Mouse (Mus musculus): ENCODE results near the gene Ephx4. TPM values are rescaled to one million over a fixed set of nuclear protein-coding genes. Genes with fewer than 3 reads are reported as not detected.
A peak's percentile ranks its signal among the peaks of the same experiment; 100 is the strongest.

Ephx4 gene
- total RNA-seq, 4 experiments from 2014 or later: 51.5 to 63.5 (median 55.6) TPM

- no peak for DNase-seq (ENCODE audit: low spot score in 2 of 2)
These were observed 28.7 kb downstream of the Ephx4 start, which contains the start of gene Lpcat2b for GRCm38 (mm10) chr5:107431249-107431648. Lpcat2b (plus strand) TSS chr5:107431549.

DNA sequence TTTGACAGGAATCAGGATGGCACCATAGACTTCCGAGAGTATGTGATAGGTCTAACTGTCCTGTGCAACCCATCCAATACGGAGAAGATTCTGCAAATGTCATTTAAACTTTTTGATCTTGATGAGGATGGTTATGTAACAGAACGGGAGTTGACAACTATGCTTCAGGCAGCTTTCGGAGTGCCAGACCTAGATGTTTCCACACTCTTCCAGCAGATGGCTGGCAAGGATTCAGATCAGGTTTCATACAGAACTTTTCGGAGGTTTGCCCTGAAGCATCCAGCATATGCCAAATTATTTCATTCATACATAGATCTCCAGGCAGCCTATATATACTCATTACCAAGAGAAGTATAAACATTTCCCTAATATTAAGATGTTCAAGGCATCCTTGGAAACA, 31.5 kb downstream of the Ephx4 start:
- no peak for DNase-seq (ENCODE audit: low spot score in 2 of 2)

- DNase-seq (ENCODE audit: low spot score in 2 of 2): no peak
These were observed 33.6 kb downstream of the Ephx4 start for GRCm38 (mm10) chr5:107436185-107436584.

DNA sequence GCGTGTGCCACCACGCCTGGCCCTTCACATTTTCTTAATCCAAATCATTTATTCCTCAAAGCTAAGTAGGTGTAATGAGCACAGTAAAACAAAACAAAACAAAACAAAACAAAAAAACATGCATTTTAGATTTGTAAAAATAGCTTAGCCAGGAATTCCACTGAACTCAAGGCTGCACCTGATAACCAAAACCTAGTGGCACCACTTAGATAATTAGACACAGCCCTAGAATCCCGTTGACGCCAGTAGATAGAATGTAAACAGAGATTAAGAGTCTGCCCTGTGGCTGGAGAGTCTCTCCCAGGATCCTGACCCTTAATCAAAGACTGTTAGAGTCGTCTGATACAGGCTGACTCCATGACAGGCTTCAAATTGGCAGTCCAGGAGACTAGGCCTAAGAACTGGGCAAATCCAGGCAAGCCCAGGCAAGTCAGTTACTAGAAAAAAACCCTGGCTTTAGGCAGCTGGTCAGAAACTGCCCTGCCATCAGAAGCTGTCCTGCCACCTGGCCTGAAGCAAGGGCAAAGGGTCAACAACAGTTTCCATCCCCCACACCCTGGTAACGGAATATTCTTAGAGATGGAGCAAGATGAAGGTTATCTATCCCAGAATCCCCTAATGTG, 34.2 kb downstream of the Ephx4 start:
- DNase-seq (ENCODE audit: low spot score in 2 of 2): no peak

- peak; percentile 87 to 92 for DNase-seq (ENCODE audit: low spot score in 2 of 2)
These were observed 35.1 kb downstream of the Ephx4 start, which contains the start of gene Btbd8 for GRCm38 (mm10) chr5:107437464-107438281. Btbd8 (plus strand) TSS chr5:107437997.

GRCm38 (mm10) chr5:107438353-107438752, 35.8 kb downstream of the Ephx4 start:
- no peak for DNase-seq (ENCODE audit: low spot score in 2 of 2)

DNA sequence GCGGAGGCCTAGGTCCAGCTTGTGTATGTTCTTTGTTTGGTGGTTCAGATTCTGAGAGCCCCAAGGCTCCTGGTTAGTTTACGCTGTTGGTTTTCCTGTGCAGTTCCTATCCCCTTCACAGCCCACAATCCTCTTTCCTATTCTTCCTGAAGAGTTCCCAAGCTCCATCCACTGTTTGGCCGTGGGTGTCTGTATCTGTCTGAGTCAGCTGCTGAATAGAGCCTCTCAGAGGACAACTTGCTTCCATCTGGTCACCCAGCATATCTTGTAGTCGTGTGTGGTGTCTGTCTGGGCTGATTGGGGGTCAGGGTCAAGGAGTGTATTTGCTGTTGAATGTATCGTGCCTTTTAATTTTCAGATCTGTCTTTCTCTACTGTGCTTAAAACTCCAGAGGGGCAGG, 39.3 kb downstream of the Ephx4 start:
- DNase-seq (ENCODE audit: low spot score in 2 of 2): no peak

- no peak for DNase-seq (ENCODE audit: low spot score in 2 of 2)
These were observed 41.7 kb downstream of the Ephx4 start for GRCm38 (mm10) chr5:107444251-107444650.

GRCm38 (mm10) chr5:107447977-107448376, 45.4 kb downstream of the Ephx4 start:
- DNase-seq (ENCODE audit: low spot score in 2 of 2): no peak

- DNase-seq (ENCODE audit: low spot score in 2 of 2): no peak
These were observed 46.2 kb downstream of the Ephx4 start for GRCm38 (mm10) chr5:107448784-107449183.

GRCm38 (mm10) chr5:107449620-107450019, 47.1 kb downstream of the Ephx4 start:
- DNase-seq (ENCODE audit: low spot score in 2 of 2): no peak

DNA sequence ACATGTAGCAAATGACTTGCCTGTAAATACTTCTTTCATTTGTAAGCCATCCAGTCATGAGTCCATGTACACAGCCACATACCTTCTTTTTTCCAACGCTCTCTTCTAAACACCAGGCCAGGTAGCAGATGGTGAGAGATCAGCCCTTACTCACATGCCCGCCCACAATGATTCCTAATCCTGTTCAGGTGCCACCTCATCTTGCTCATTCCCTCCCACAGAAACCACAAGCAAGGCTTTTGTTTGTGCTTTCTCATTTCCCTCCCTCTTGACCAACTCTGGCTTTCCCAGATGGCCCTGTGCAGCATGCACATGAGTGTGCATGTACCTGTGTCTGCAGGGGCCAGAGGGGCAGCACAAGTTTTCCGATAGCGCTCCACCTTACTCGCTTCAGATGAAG, 47.8 kb downstream of the Ephx4 start:
- peak in 1 of 2 experiments; percentile 33 for DNase-seq (ENCODE audit: low spot score in 2 of 2)

- DNase-seq (ENCODE audit: low spot score in 2 of 2): no peak
These were observed 59.9 kb downstream of the Ephx4 start for GRCm38 (mm10) chr5:107462147-107463076.

DNA sequence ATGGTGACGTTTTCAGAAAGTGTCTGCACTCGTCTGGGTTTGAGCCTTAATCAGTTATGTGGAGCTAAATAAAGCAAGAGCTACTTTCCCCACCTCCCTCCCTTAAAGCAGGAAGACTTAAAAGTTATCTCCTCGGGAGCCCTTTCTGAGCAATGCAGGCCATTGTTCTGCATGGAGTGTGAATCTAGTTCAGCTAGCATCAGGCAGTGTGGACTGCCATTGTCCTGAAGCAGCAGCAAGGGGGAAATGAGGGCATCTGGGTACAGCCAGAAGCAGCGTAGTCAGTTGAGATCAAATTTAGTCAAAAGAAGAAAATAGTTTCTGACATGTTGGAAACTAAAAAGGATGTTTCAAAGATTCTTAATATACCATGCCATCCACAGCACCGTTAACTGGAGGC, 64.0 kb downstream of the Ephx4 start:
- no peak for DNase-seq (ENCODE audit: low spot score in 2 of 2)

- no peak for DNase-seq (ENCODE audit: low spot score in 2 of 2)
These were observed 64.6 kb downstream of the Ephx4 start for GRCm38 (mm10) chr5:107467098-107467497.

- DNase-seq (ENCODE audit: low spot score in 2 of 2): no peak
These were observed 68.2 kb downstream of the Ephx4 start for GRCm38 (mm10) chr5:107470600-107471329.

Other genes with a start within 250 kb of the Ephx4 start
- gene Tgfbr3, start 113.1 kb upstream of the Ephx4 start, total RNA-seq (2022): 10 to 100 TPM; 19.3 to 24.8 (median 21.5) TPM
- 10 to 100 TPM; 13.5 to 20.4 (median 15.7) TPM for gene Brdt, start 71.6 kb upstream of the Ephx4 start, total RNA-seq (2022)
- gene Lpcat2b, start 28.8 kb downstream of the Ephx4 start, total RNA-seq (2022): under 1 TPM; 0.18 to 0.58 (median 0.25) TPM
- 100 to 1,000 TPM; 105 to 118 (median 108) TPM for gene Btbd8, start 35.3 kb downstream of the Ephx4 start, total RNA-seq (2022)
- gene Gm42669, start 104.9 kb downstream of the Ephx4 start, total RNA-seq (2022): under 1 TPM in 3 of 4 experiments, not detected in 1; 0.21 to 0.39 (median 0.38) TPM
- 1 to 10 TPM in 2 of 4 experiments, under 1 TPM in 2; 0.61 to 1.2 (median 1.0) TPM for gene 1700028K03Rik, start 132.0 kb downstream of the Ephx4 start, total RNA-seq (2022)
- 10 to 100 TPM; 20.3 to 26.4 (median 22.6) TPM for gene Rpap2, start 194.6 kb downstream of the Ephx4 start, total RNA-seq (2022)
- gene Glmn, start 195.2 kb downstream of the Ephx4 start, total RNA-seq (2022): 10 to 100 TPM; 14.8 to 19.3 (median 16.2) TPM